Mouse (Mus musculus): Measurements from ENCODE around the gene Grhpr.

DNA sequence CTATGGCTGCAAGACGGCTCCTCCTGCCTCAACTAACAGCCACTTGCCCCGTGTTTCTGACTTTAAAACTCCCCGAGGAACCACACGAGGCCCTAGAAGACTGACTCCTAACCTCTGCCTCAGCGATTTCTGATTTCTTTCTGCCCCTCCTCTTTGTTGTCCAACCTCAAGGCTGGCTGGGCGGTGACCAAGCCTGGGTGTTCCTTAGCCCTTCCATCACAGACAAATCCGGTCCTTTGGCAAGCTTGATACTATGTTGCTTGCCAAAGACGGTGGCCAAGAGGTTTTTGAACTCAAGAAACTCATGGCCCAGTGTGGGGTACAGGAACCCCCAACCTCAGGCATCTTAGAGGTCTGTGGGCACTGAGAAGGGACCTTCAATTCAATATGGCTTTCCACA is 6.9 kb upstream of the Grhpr start:
- TF ChIP-seq CTCF (IDR thresholded peaks at IDR 0.05; ENCODE audit: borderline replicate concordance, insufficient read depth, low read length) (no peak), POLR2A (IDR thresholded peaks at IDR 0.05; ENCODE audit: low read depth, low read length) (no peak)
